Mouse (Mus musculus) thymus, adult 2 months (tissue): Measurements from ENCODE around the gene Synj2.

Experiments
- CTCF ChIP-seq: fragments of 200-500 bp; IDR thresholded peaks from 2 replicates; pipeline ENCODE4 v1.5.1; 2012; ENCODE audit warnings: mild to moderate bottlenecking, control low read depth, low read length, moderate library complexity, borderline replicate concordance; ENCODE audit not compliant: control insufficient read depth, poor library complexity, insufficient read depth; ENCODE audit errors: extremely low read depth
- POLR2A ChIP-seq: fragments of 200-500 bp; IDR thresholded peaks from 2 replicates; pipeline ENCODE4 v1.6.1; 2012; ENCODE audit warnings: mild to moderate bottlenecking, low read length, control low read depth, moderate library complexity; ENCODE audit not compliant: control insufficient read depth, poor library complexity, insufficient read depth; ENCODE audit errors: extremely low read depth

DNA sequence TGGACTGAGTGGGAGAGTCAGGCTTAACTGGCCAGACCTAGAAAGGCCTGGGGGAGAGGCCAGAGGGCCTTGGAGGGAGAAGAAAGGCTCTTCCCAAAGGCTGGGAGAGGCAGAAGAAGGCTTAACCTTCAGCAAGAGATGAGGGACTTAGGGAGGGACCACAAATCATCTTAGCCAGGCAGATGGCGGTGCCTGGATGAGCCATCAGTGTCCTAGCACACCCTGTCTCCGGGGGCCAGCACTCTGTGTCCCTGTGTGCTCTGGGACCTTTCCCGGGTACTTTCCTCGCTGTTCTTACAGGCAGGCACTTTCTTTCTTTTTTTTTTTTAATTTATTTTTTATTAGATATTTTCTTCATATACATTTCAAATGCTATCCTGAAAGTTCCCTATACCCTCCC, 31.4 kb upstream of the Synj2 start:
- TF ChIP-seq POLR2A (no peak), CTCF (no peak)
